Mouse (Mus musculus) midbrain, embryonic 11.5 days (tissue): ENCODE data around the gene Ppp1r12b. TPM values are rescaled to one million over a fixed set of nuclear protein-coding genes. Genes with fewer than 3 reads are reported as not detected.

ENCODE experiments used
- ATAC-seq: fragments of 200-750 bp; cut with Nextera tagmentation; 2 replicates; pipeline ENCODE4 v1.8.0; 2017; ENCODE audit warnings: moderate TSS enrichment, moderate library complexity; ENCODE audit not compliant: low FRiP score
- DNase-seq: peaks from one replicate; pipeline ENCODE4 v3.0.0; 2015; ENCODE audit warnings: low spot score; ENCODE audit errors: missing footprints
- H3K27ac ChIP-seq: fragments of 300-500 bp; sonication (generic); 2 replicates; pipeline ENCODE4 v1.5.1; 2014; ENCODE audit warnings: low read depth, low read length
- H3K27me3 ChIP-seq: fragments of 300-500 bp; sonication (generic); 2 replicates; pipeline ENCODE4 v1.6.1; 2014; ENCODE audit warnings: mild to moderate bottlenecking, low read length, moderate library complexity, mixed read lengths; ENCODE audit not compliant: control insufficient read depth, insufficient read depth
- H3K36me3 ChIP-seq: fragments of 300-500 bp; sonication (generic); 2 replicates; pipeline ENCODE4 v1.6.1; 2014; ENCODE audit warnings: mild to moderate bottlenecking, low read length, moderate library complexity, mixed read lengths; ENCODE audit not compliant: control insufficient read depth, insufficient read depth
- H3K4me1 ChIP-seq: fragments of 300-500 bp; sonication (generic); 2 replicates; pipeline ENCODE4 v1.6.1; 2014; ENCODE audit warnings: low read length; ENCODE audit not compliant: control insufficient read depth, insufficient read depth
- H3K4me2 ChIP-seq: fragments of 300-500 bp; sonication (generic); 2 replicates; pipeline ENCODE4 v1.6.1; 2014; ENCODE audit warnings: mild to moderate bottlenecking, moderate library complexity
- H3K4me3 ChIP-seq: fragments of 300-500 bp; sonication (generic); 2 replicates; pipeline ENCODE4 v1.5.1; 2014; ENCODE audit warnings: low read depth, low read length
- H3K9ac ChIP-seq: fragments of 300-500 bp; sonication (generic); 2 replicates; pipeline ENCODE4 v1.6.1; 2014; ENCODE audit warnings: low read length
- H3K9me3 ChIP-seq: fragments of 300-500 bp; sonication (generic); 2 replicates; pipeline ENCODE4 v1.6.1; 2016; ENCODE audit warnings: low read length; ENCODE audit not compliant: control insufficient read depth
- WGBS: fragments of 180-500 bp; shearing (Covaris S2); extraction: QIAGEN DNeasy Blood & Tissue Kit; methylation state at CpG from one replicate; pipeline ENCODE4 v1.1.7; 2014; 5-methylcytosine and 5-hydroxymethylcytosine counted together
- polyA plus RNA-seq: library from polyadenylated mRNA; unstranded; fragments of >200 nt; fragmentation: Nextera tagmentation; extraction: Ambion mirVana; gene quantifications from 2 replicates; pipeline ENCODE4 v1.2.1, GENCODE M21; 2014

The Ppp1r12b gene
- polyA plus RNA-seq, 1 experiment from 2014 or later, result 7.5 TPM

- H3K4me1 ChIP-seq, result peaks cover 9% of the 10 kb centered on the region; the same call in 1 of the 2 replicates
- no peak overlapping the region for H3K4me2 ChIP-seq
- H3K27me3 ChIP-seq, result no peaks in the 10 kb centered on the region
- no peak overlapping the region for H3K4me3 ChIP-seq
- no peak overlapping the region for H3K27ac ChIP-seq
- no peaks in the 10 kb centered on the region for H3K36me3 ChIP-seq
- 70% methylated on average over 7 of the region's 7 CpGs for WGBS
- no peak for DNase-seq
- ATAC-seq, result no peak
- H3K9me3 ChIP-seq, result no peaks in the 10 kb centered on the region
- H3K9ac ChIP-seq, result no peak overlapping the region
Observed at GRCm38 (mm10) chr1:134960634-134961033, 4.9 kb upstream of the Ppp1r12b start.

- Histone ChIP-seq H3K4me3 (peak overlapping the region; percentile 70), H3K9me3 (no peaks in the 10 kb centered on the region), H3K27ac (peak overlapping the region; percentile 63), H3K9ac (peak overlapping the region; percentile 82), H3K27me3 (no peaks in the 10 kb centered on the region), H3K4me1 (peaks cover 8% of the 10 kb centered on the region), H3K36me3 (no peaks in the 10 kb centered on the region), H3K4me2 (peak overlapping the region; percentile 82)
- 5% methylated on average over 16 of the region's 16 CpGs for WGBS
- DNase-seq (no peak), ATAC-seq (no peak; the same call in 1 of the 2 replicates)
Observed at GRCm38 (mm10) chr1:134955050-134955636, 599 bp downstream of the Ppp1r12b start.

- Histone ChIP-seq H3K27ac (no peak overlapping the region), H3K4me1 (peaks cover 5% of the 10 kb centered on the region), H3K9me3 (no peaks in the 10 kb centered on the region), H3K4me3 (no peak overlapping the region), H3K27me3 (no peaks in the 10 kb centered on the region), H3K9ac (no peak overlapping the region), H3K4me2 (no peak overlapping the region), H3K36me3 (peaks cover 2% of the 10 kb centered on the region; the same call in 1 of the 2 replicates)
- 88% methylated on average over 3 of the region's 3 CpGs for WGBS
- DNase-seq (no peak), ATAC-seq (no peak)
Observed at GRCm38 (mm10) chr1:134949946-134950345, 5.8 kb downstream of the Ppp1r12b start.

GRCm38 (mm10) chr1:134947590-134947989 lies 8.2 kb downstream of the Ppp1r12b start:
- no peak overlapping the region for H3K9ac ChIP-seq
- H3K36me3 ChIP-seq, result peaks cover 2% of the 10 kb centered on the region; the same call in 1 of the 2 replicates
- 88% methylated on average over 7 of the region's 7 CpGs for WGBS
- H3K27ac ChIP-seq, result no peak overlapping the region
- DNase-seq (no peak), ATAC-seq (no peak)
- no peaks in the 10 kb centered on the region for H3K4me1 ChIP-seq
- no peak overlapping the region for H3K4me3 ChIP-seq
- no peaks in the 10 kb centered on the region for H3K27me3 ChIP-seq
- no peaks in the 10 kb centered on the region for H3K9me3 ChIP-seq
- H3K4me2 ChIP-seq, result no peak overlapping the region

GRCm38 (mm10) chr1:134942898-134943297 lies 12.8 kb downstream of the Ppp1r12b start:
- Histone ChIP-seq H3K36me3 (peaks cover under 1% of the 10 kb centered on the region; the same call in 1 of the 2 replicates), H3K9me3 (no peaks in the 10 kb centered on the region), H3K9ac (no peak overlapping the region), H3K4me1 (no peaks in the 10 kb centered on the region), H3K27ac (no peak overlapping the region), H3K4me3 (no peak overlapping the region), H3K27me3 (no peaks in the 10 kb centered on the region), H3K4me2 (no peak overlapping the region)
- 93% methylated on average over 2 of the region's 2 CpGs for WGBS
- DNase-seq, result no peak
- ATAC-seq, result no peak

GRCm38 (mm10) chr1:134940863-134941262 lies 14.9 kb downstream of the Ppp1r12b start:
- no peak overlapping the region for H3K9ac ChIP-seq
- H3K27ac ChIP-seq, result no peak overlapping the region
- H3K4me2 ChIP-seq, result no peak overlapping the region
- no peaks in the 10 kb centered on the region for H3K27me3 ChIP-seq
- H3K9me3 ChIP-seq, result no peaks in the 10 kb centered on the region
- no peaks in the 10 kb centered on the region for H3K4me1 ChIP-seq
- ATAC-seq (no peak), DNase-seq (no peak)
- H3K36me3 ChIP-seq, result no peaks in the 10 kb centered on the region
- WGBS, result 83% methylated on average over 4 of the region's 4 CpGs
- H3K4me3 ChIP-seq, result no peak overlapping the region

- H3K27ac ChIP-seq, result no peak overlapping the region
- no peaks in the 10 kb centered on the region for H3K9me3 ChIP-seq
- no peaks in the 10 kb centered on the region for H3K36me3 ChIP-seq
- no peaks in the 10 kb centered on the region for H3K4me1 ChIP-seq
- no peak overlapping the region for H3K4me2 ChIP-seq
- no peak overlapping the region for H3K9ac ChIP-seq
- no peaks in the 10 kb centered on the region for H3K27me3 ChIP-seq
- no peak for ATAC-seq
- WGBS, result 83% methylated on average over 1 of the region's 1 CpGs
- no peak overlapping the region for H3K4me3 ChIP-seq
- no peak for DNase-seq
Observed at GRCm38 (mm10) chr1:134938233-134938632, 17.5 kb downstream of the Ppp1r12b start.

- H3K4me3 ChIP-seq, result no peak overlapping the region
- no peak overlapping the region for H3K27ac ChIP-seq
- no peaks in the 10 kb centered on the region for H3K27me3 ChIP-seq
- no peak overlapping the region for H3K9ac ChIP-seq
- no peak for DNase-seq
- WGBS, result 89% methylated on average over 6 of the region's 6 CpGs
- no peak overlapping the region for H3K4me2 ChIP-seq
- no peaks in the 10 kb centered on the region for H3K9me3 ChIP-seq
- no peaks in the 10 kb centered on the region for H3K4me1 ChIP-seq
- no peak for ATAC-seq
- no peaks in the 10 kb centered on the region for H3K36me3 ChIP-seq
Observed at GRCm38 (mm10) chr1:134936335-134936734, 19.4 kb downstream of the Ppp1r12b start.

GRCm38 (mm10) chr1:134932431-134932830 lies 23.3 kb downstream of the Ppp1r12b start:
- ATAC-seq (no peak), DNase-seq (no peak)
- Histone ChIP-seq H3K36me3 (no peaks in the 10 kb centered on the region), H3K4me2 (no peak overlapping the region), H3K27ac (no peak overlapping the region), H3K4me3 (no peak overlapping the region), H3K27me3 (no peaks in the 10 kb centered on the region), H3K9ac (no peak overlapping the region), H3K9me3 (no peaks in the 10 kb centered on the region), H3K4me1 (no peaks in the 10 kb centered on the region)
- WGBS, result 28% methylated on average over 7 of the region's 7 CpGs
